Mouse (Mus musculus) kidney, postnatal 14 days (tissue): ENCODE measurements around the gene D130043K22Rik.
"Not testable (repeated sequence)": the region's sequence is repeated elsewhere in the genome, so short reads cannot be mapped to it uniquely, and the experiment has no call there.

Source experiments
- DNase-seq: peaks from one replicate; pipeline ENCODE4 v3.0.0; 2022; ENCODE audit warnings: mixed read lengths

The D130043K22Rik gene

DNA sequence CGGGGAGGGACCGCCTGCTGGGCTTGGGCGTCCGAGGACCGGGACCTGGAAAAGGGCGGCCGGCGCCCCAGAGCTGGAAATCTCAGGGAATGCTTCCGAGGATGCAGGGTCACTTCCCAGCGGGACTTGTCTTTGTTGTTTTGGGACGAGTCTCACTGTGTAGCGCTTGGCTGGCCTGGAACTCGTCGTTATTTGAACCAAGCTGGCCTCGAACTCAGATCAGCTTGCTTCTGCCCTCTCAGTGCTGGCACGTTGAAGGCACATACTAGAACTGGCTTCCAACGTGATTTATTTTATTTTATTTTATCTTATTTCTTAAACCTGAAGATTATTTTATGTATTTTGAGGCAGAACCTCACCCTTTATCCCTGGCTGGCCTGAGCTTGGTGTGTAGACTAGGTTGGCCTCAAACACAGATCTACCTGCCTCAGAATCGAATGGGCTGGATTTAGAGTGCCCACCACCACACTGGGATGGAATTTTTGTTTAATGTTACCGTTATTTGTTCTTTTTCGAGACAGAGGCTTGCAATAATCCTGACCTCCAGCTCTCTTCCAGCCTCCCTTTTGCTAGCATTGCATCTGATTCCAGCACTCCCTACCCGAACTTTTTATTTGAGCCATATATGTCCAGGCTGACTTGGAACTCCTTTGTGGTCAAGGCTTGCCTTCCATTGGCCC lies 12.7 kb upstream of the D130043K22Rik start:
- no peak for DNase-seq

DNA sequence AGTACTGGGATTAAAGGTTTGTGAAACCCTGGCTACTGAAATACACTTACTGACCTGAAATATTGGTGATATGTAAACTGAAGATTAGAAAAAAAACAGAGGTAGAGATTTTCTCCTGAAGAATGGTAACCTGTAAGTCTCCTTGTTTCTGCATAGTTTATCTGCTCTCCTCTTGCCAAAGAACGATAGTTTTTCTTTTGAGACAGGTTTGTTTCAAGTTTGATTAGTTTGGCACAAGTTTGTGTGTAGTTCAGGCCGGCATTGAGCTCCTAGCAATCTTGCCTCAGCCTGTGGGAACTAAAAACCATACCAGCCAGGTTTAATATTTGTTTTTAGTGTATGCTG lies 12.2 kb upstream of the D130043K22Rik start:
- DNase-seq, result no peak

GRCm38 (mm10) chr13:24837765-24838164 lies 7.2 kb upstream of the D130043K22Rik start:
- DNase-seq, result not testable (repeated sequence)

DNA sequence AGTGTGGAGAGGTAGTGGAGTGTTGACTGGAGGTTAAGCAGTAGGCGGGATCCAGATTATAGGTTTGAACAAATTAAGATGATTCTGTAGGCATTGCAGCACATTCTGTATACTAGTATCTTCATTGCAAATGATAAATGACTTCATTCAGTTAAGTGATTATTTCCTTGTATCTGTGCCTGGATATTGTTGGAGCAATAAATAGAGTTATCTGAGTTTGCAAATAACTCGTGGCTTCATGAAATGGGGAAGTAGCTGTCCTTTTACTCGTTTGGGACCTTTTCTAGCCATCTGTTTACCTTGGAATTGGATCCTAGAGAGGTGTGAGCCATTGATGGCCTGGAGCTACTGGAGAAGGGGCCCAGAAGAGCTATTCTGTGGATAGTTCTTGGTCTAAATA lies 5.1 kb upstream of the D130043K22Rik start:
- no peak for DNase-seq

DNA sequence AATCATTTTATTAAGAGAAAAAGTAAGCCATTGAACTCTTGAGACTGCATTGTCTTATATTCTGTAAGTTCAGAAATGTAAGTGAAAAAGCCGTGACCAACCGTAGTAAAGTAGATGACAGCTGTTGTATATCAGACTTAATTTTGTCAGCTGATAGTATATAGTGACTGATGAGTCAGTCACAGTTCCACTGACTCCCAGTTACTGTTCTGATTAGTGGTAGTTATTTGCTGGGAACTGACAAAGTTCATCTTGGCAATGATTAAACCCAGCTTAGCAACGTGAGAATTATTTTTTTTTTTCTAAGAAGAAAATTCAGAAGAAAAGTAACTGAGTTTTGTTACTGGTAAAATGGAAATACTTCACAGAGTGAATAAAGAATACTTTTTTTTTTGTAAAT lies 3.2 kb upstream of the D130043K22Rik start:
- no peak for DNase-seq

DNA sequence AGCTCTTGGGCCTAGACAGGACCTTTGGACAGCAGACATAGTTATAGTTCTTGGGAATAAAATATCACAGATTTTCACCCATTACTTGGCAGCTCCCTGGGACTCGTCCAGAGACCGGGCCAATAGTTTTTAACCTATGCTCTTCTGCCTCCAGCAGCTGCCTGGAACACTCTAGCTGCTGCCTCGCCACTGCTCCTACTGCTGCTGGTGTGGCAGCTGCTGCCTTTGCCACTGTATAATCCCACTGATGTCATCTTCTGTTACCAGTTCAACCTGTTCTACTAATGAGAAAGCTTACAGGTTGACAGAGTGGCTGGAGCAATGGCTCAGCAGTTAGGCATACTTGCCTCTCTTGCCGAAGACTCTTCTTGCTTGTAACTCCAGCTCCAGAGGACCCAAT lies 4.4 kb downstream of the D130043K22Rik start:
- DNase-seq, result peak; percentile 20

DNA sequence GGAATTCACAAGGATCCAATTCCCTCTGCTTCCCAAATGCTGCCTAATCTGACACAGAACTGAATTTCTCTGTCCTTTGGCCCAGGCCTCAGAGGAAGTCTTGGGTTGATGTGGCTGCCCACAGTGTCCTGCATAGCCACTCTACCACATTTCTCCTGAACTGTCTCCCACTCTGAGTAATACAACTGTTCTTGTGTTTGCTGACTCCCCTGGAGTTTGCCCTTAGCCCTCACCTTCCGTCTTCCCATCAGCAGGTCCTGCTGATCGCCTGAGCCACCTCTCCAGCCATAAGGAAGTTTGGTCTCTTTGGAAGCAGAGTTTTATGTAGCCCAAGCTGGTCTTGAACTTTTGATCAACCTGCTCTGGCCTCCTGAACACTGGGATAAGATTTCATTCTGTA lies 7.1 kb downstream of the D130043K22Rik start:
- no peak for DNase-seq

DNA sequence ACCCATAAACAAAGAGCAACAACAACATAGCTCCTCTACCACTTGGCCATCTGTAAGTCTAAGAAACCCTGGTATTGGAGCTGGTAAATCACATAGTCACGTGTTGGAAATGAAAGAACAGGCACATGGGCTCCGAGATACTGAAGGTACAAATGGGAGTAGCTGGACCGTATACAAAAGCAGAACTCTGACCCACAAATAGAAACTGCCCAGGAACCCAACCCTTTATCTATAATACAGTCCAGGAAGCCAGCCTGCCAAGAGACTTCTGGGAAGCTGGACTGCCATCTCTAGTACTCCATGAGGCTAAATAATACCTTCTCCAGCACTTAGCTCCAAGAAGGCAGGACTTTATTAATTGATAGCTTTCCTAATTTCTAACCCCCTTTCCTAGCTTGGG lies 7.6 kb downstream of the D130043K22Rik start:
- DNase-seq, result no peak

- no peak for DNase-seq
Measured at GRCm38 (mm10) chr13:24859115-24859514, 14.2 kb downstream of the D130043K22Rik start.

DNA sequence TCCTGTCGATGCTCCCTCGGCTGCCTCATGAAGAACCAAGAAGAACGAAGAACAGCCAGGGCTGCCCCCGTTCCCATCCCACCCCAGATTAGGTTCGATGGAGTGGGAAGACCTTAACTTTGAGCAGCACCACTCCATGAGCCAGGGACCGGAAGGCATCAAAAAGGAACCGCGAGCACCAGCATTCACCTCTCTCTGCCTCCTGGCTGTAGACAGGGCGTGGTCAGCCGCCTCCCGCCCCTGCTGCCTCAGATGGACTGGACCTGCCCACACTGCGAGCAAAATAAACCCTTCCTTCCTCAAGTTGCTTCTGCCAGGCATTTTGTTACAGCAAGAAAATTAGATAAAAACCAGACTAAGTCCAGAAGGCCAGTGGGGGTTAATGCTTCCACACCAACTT lies 16.1 kb downstream of the D130043K22Rik start:
- no peak for DNase-seq

DNA sequence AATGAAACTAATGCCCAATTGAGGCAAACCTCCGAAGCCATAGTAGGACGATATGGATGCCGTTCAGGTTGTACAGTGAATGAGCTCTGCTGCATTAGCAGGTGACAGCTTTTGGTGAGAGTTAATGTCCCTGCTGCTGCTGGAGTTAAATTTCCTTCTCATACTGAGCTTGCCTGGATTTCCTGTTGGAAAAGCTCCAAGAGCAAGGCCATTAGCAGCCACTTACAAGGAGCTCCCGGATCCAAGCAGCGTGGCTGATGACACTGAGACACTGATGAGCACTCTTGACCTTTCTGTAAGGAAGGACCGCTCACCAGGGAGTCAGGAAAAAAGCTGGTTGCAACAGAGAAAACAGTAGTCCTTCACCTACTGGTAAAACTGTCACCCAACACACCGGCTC lies 17.1 kb downstream of the D130043K22Rik start:
- DNase-seq, result peak; percentile 51

- DNase-seq, result peak; percentile 32
Measured at GRCm38 (mm10) chr13:24862520-24862919, 17.6 kb downstream of the D130043K22Rik start.

DNA sequence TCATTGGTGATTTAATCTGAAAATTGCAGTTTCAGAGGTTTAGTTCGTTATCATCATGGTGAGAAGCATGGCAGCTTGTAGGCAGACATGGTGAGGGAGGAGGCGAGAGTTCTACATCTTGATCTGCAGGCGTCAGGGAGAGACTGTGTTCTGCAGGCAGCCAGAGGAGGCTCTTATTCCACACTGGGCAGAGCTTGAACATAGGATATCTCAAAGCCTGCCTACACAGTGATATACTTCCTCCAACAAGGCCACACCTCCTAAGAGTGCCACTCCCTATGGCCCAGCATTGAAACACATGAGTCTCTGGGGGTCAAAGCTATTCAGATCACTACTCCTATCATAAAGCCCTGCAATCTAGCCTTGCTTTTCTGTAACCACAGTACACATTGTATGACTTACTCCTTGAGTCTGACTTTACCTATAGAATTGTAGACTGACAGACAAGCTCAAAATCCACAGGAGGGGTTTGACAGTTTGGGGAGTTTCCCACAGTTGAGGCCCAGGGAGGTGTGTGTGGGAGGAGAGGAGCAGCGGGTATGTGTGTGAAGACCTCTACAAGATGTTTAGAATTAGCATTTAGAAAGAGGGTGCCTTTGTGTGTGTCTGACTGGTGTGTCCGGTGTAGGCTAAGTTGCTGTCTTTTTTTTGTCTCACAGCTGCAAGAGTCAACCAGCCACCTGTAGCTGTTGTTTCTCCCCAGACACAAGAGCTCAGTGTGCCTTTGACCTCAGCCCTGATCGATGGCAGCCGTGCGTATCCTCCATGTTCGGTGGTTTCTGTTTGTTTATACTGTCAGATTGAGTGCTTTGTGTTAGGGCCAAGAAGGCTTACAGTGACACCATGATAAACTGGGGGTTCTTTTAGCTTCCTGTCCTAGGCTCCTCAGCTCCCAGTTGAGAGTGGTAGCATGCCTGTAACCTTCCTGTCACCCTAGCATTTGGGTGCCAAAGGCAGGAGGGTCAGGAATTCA lies 21.8 kb downstream of the D130043K22Rik start:
- DNase-seq, result no peak

- no peak for DNase-seq
Measured at GRCm38 (mm10) chr13:24867789-24868188, 22.9 kb downstream of the D130043K22Rik start.

DNA sequence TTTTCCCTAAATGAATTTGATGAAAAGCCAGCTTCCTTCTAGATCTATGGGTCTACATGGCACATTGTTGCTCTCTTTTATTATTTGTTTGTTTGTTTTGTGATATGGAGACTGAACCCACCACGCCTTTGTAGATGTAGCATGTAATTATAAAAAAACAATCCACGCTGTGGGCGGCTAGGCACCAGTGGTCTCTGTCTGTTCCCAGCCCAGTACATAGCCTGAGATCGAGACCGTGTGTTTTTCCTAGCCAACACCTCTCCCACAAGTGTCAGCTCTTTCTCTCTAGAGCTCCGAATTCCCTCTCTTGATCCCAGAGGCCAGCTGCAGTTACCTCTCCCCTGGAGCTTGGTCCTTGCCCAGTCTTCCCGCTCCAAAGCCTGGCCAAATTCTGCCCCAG lies 23.3 kb downstream of the D130043K22Rik start:
- DNase-seq, result no peak

GRCm38 (mm10) chr13:24879359-24880040 lies 34.6 kb downstream of the D130043K22Rik start:
- peak; percentile 88 for DNase-seq

DNA sequence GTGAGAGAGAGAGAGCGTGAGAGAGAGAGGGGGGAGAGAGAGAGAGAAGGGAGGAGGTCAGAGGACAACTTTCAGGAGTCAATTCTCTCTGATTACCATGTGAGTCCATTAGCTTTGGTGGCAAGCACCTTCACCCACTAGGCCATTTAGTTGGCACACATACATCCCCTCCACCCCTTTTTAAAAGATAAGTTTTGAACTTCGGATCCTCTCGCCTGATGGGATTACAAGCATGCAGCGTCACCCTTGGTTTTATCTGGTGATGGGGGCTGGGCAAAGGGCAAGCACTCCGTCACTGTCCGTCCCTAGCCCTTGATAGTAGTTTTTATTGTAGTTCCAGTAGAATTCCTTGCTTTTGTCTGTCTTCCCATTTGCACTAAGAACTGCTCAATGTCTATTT lies 35.3 kb downstream of the D130043K22Rik start:
- DNase-seq, result no peak

- peak; percentile 73 for DNase-seq
Measured at GRCm38 (mm10) chr13:24880704-24881103, 35.8 kb downstream of the D130043K22Rik start.

GRCm38 (mm10) chr13:24882411-24882810 lies 37.5 kb downstream of the D130043K22Rik start:
- peak; percentile 52 for DNase-seq

DNA sequence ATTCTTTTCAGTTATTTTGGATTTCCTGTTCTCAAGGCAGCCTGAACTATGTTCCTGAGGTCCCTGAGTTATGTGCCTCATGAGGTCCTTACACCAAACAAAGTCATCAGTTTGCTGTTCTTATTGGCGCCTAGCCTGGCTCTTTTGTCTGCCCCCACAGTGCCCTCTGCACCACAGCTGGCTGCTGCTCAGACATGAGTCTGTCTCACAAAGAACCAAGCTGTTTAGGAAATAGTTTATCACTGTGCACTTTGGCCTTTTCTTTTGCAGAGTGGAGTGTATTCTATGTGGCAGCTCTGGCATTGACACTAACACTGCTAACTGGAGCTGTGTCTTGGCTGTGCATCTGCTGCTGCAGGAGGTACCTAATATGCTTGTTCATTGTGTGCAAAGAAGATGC lies 44.6 kb downstream of the D130043K22Rik start:
- peak; percentile 79 for DNase-seq

- DNase-seq, result peak; percentile 66
Measured at GRCm38 (mm10) chr13:24892516-24892915, 47.6 kb downstream of the D130043K22Rik start.

GRCm38 (mm10) chr13:24893880-24894279 lies 48.9 kb downstream of the D130043K22Rik start:
- DNase-seq, result peak; percentile 64

- DNase-seq, result no peak
Measured at GRCm38 (mm10) chr13:24901916-24902315, 57.0 kb downstream of the D130043K22Rik start.
